Mouse (Mus musculus): ENCODE measurements at regions not wholly inside any gene's neighbourhood (a gene's known extent, or its start where the extent isn't known, plus 50 kb on each side); places are given as distances from the start of the nearest gene placed in this dataset.

DNA sequence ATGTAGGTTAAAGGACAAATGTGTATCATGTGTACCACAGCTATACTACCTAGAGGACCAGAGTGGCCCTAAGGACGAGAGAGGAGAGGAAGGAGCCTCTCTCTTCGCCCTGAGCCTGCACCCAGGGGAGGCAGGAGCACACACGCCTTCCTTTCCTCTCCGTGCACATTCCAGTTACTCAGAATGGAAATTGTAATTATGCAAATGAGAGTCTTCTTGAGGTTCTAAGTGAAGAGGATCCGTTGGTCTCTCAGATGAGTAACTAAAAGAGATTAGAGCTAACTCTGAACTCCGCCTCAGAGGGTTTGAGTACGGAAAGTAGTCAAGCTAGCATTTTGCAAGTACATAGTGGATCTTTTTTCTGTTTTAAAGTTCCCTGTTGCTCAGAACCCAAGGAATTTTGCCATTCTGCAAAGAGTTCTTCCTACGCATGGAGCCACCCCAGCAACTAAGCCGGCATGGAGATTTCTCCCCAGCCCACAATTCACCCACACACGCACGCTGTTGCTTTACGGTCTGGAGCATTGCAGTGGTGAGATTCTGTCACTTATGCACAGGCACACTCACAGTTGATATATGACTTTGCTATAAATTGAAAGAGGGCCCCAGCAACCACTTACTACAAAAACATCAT, 56.0 kb upstream of the Cpeb4 start:
- H3K27ac ChIP-seq = no peak overlapping the region
- H3K4me2 ChIP-seq (replicated peaks) = no peak overlapping the region
- H3K4me1 ChIP-seq = peaks cover 6% of the 10 kb centered on the region; the same call in 1 of the 2 replicates
- H3K27me3 ChIP-seq (replicated peaks) = no peaks in the 10 kb centered on the region
- H3K9me3 ChIP-seq = no peaks in the 10 kb centered on the region
- ATAC-seq (ENCODE audit: low FRiP score, low read depth) = no peak
- 67% methylated on average over 12 of the region's 12 CpGs for WGBS
- no peak overlapping the region for H3K4me3 ChIP-seq
- H3K9ac ChIP-seq = no peak overlapping the region
- no peaks in the 10 kb centered on the region for H3K36me3 ChIP-seq

DNA sequence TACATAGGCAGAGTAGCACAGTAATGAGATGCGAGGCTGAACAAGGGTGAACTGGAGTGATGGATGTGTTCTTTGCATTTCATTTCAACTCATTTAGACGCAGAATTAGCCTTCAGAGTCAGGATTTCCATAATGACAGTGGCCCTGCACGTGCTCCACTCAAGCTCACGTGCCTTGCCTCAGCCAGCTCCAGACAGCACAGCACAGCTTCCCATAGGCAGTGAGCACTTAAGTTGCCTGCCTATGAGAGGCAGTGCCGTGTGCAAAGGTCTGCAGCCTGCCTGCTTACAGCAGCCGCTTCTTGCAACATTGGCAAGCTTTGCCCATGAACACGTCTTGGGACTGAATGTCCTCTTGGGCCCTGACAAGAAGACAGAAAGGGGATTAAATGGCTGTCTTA, 54.0 kb upstream of the Cpeb4 start:
- H3K9ac ChIP-seq = no peak overlapping the region
- no peak overlapping the region for H3K27ac ChIP-seq
- H3K36me3 ChIP-seq = no peaks in the 10 kb centered on the region
- peaks cover 6% of the 10 kb centered on the region; the same call in 1 of the 2 replicates for H3K4me1 ChIP-seq
- H3K4me3 ChIP-seq = no peak overlapping the region
- WGBS = 60% methylated on average over 7 of the region's 7 CpGs
- H3K27me3 ChIP-seq (replicated peaks) = no peaks in the 10 kb centered on the region
- ATAC-seq (ENCODE audit: low FRiP score, low read depth) = peak; percentile 78
- H3K9me3 ChIP-seq = no peaks in the 10 kb centered on the region
- H3K4me2 ChIP-seq (replicated peaks) = no peak overlapping the region

DNA sequence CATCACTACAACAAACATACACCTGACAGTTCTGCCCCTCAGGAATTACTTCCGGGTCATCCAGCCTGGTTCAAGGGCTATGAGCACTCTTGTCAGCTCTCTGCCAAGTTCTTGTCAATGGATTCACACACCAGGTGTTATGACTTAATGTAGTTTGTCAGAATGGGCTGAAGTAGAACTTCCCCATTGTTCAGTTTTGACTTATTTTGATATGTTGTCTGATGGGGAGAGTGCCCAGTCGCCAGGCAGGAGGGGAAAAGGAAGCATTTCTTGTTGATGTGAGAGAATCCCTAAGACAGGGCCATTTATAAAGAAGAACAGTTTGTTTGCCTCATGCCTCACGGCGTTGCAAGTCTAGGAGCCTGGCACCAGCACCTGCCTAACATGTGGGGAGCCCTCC, 52.0 kb upstream of the Cpeb4 start:
- no peak for ATAC-seq (ENCODE audit: low FRiP score, low read depth)
- 87% methylated on average over 4 of the region's 4 CpGs for WGBS
- peaks cover 6% of the 10 kb centered on the region; the same call in 1 of the 2 replicates for H3K4me1 ChIP-seq
- no peak overlapping the region for H3K4me2 ChIP-seq (replicated peaks)
- H3K36me3 ChIP-seq = no peaks in the 10 kb centered on the region
- H3K27ac ChIP-seq = no peak overlapping the region
- no peak overlapping the region for H3K9ac ChIP-seq
- no peak overlapping the region for H3K4me3 ChIP-seq
- H3K27me3 ChIP-seq (replicated peaks) = no peaks in the 10 kb centered on the region
- no peaks in the 10 kb centered on the region for H3K9me3 ChIP-seq

DNA sequence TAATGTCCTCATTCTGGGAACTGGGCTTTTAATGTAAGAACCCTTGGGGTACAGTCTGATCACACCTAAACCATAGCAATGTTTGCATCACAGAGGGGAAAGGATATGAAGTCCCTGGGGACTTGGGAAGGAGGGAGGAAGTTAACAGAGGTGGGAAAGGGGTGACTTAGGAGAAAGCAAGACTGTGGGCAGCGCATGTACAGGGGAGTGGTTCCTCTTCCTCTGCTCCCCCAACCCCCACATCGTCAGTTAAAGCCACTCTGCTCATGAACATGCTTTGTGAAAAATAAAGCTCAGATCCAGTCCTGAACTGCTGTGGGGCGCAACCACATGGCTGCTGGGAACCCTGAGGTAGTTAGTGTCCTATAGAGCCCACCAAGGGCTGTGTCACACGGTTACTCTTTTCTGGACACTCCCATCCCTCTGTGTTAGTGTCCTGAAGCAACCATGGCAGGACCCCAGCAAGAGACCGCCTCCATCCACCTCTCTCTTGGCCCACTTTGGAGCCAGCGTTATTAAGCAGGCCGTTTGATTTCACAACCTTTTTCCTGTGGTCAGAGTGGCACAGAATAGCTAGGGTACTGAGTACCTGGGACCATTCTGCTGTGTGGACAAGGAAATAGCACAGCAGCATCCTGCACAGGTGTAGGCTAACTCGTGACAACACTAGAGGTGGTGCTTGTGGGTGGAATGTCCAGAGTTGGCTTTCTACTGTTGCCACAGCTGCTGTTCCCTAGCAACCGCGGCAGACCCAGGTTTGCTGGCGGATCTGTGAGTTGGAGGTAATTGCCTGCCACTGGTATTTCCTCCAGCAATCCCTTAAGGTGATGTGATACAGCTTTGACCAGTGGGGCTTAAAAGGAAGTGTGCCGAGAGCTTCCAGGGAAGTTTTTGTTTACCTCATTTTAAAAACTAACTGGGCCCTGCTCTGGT, 50.3 kb upstream of the Cpeb4 start:
- Histone ChIP-seq H3K9ac (no peak overlapping the region), H3K9me3 (no peaks in the 10 kb centered on the region), H3K4me1 (peaks cover 3% of the 10 kb centered on the region; the same call in 1 of the 2 replicates), H3K27ac (no peak overlapping the region), H3K27me3 (replicated peaks) (no peaks in the 10 kb centered on the region), H3K4me2 (replicated peaks) (no peak overlapping the region), H3K36me3 (no peaks in the 10 kb centered on the region), H3K4me3 (no peak overlapping the region)
- no peak for ATAC-seq (ENCODE audit: low FRiP score, low read depth)
- 68% methylated on average over 12 of the region's 12 CpGs for WGBS

Measured in neural tube, embryonic 12.5 days (tissue).